Mouse (Mus musculus): ENCODE measurements around the gene Dhx57. TPM values are rescaled to one million over a fixed set of nuclear protein-coding genes. Genes with fewer than 3 reads are reported as not detected.
"Not testable (repeated sequence)": the region's sequence is repeated elsewhere in the genome, so short reads cannot be mapped to it uniquely, and the experiment has no call there.

Dhx57 gene
- polyA plus RNA-seq, 1 experiment from 2014 or later, result 1.9 TPM

GRCm38 (mm10) chr17:80291148-80291547 is 872 bp upstream of the Dhx57 start:
- TF ChIP-seq CTCF (IDR thresholded peaks at IDR 0.05; ENCODE audit: low read depth) (peak; percentile 75), EP300 (IDR thresholded peaks at IDR 0.05; ENCODE audit: low read depth) (no peak)
- DNase-seq (no peak), ATAC-seq (no peak)
- Histone ChIP-seq H3K9me3 (ENCODE audit: low read length) (no peaks in the 10 kb centered on the region), H3K9ac (replicated peaks) (no peak overlapping the region), H3K4me1 (ENCODE audit: insufficient read depth) (peaks cover 12% of the 10 kb centered on the region), H3K27ac (ENCODE audit: low read depth) (no peak overlapping the region), H3K27me3 (ENCODE audit: insufficient read depth, low read length) (no peaks in the 10 kb centered on the region), H3K4me2 (ENCODE audit: low read depth, low read length) (no peak overlapping the region), H3K36me3 (replicated peaks; ENCODE audit: insufficient read depth, low read length) (no peaks in the 10 kb centered on the region), H3K4me3 (ENCODE audit: low read depth, low read length) (no peak overlapping the region)
- WGBS (ENCODE audit: insufficient replicate concordance), result 12% methylated on average over 2 of the region's 2 CpGs

- H3K4me2 ChIP-seq (ENCODE audit: low read depth, low read length), result peak overlapping the region; percentile 82
- DNase-seq (no peak), ATAC-seq (peak; percentile 9)
- WGBS (ENCODE audit: insufficient replicate concordance), result under 1% methylated on average over 30 of the region's 30 CpGs
- H3K36me3 ChIP-seq (replicated peaks; ENCODE audit: insufficient read depth, low read length), result no peaks in the 10 kb centered on the region
- H3K4me1 ChIP-seq (ENCODE audit: insufficient read depth), result peaks cover 12% of the 10 kb centered on the region
- no peaks in the 10 kb centered on the region for H3K9me3 ChIP-seq (ENCODE audit: low read length)
- peak overlapping the region; percentile 66 for H3K27ac ChIP-seq (ENCODE audit: low read depth)
- TF ChIP-seq CTCF (IDR thresholded peaks at IDR 0.05; ENCODE audit: low read depth) (no peak), EP300 (IDR thresholded peaks at IDR 0.05; ENCODE audit: low read depth) (no peak)
- H3K9ac ChIP-seq (replicated peaks), result peak overlapping the region; percentile 70
- peak overlapping the region; percentile 71 for H3K4me3 ChIP-seq (ENCODE audit: low read depth, low read length)
- no peaks in the 10 kb centered on the region for H3K27me3 ChIP-seq (ENCODE audit: insufficient read depth, low read length)
Measured at GRCm38 (mm10) chr17:80289280-80290073, 799 bp downstream of the Dhx57 start.

GRCm38 (mm10) chr17:80288012-80288411 is 2.3 kb downstream of the Dhx57 start:
- WGBS (ENCODE audit: insufficient replicate concordance), result 63% methylated on average over 6 of the region's 6 CpGs
- H3K27ac ChIP-seq (ENCODE audit: low read depth), result no peak overlapping the region
- H3K4me2 ChIP-seq (ENCODE audit: low read depth, low read length), result no peak overlapping the region

GRCm38 (mm10) chr17:80284446-80284845 is 5.8 kb downstream of the Dhx57 start:
- Histone ChIP-seq H3K27me3 (ENCODE audit: insufficient read depth, low read length) (no peaks in the 10 kb centered on the region), H3K4me1 (ENCODE audit: insufficient read depth) (peaks cover 12% of the 10 kb centered on the region), H3K36me3 (replicated peaks; ENCODE audit: insufficient read depth, low read length) (peaks cover 9% of the 10 kb centered on the region; the same call in 1 of the 2 replicates), H3K4me3 (ENCODE audit: low read depth, low read length) (no peak overlapping the region), H3K27ac (ENCODE audit: low read depth) (no peak overlapping the region), H3K9ac (replicated peaks) (no peak overlapping the region), H3K9me3 (ENCODE audit: low read length) (no peaks in the 10 kb centered on the region), H3K4me2 (ENCODE audit: low read depth, low read length) (no peak overlapping the region)
- WGBS (ENCODE audit: insufficient replicate concordance), result 56% methylated on average over 4 of the region's 4 CpGs
- ATAC-seq, result no peak
- TF ChIP-seq CTCF (IDR thresholded peaks at IDR 0.05; ENCODE audit: low read depth) (no peak), EP300 (IDR thresholded peaks at IDR 0.05; ENCODE audit: low read depth) (no peak)
- no peak for DNase-seq

More at GRCm38 (mm10) chr17:80288012-80288411, 2.3 kb downstream of the Dhx57 start:
- ATAC-seq, result no peak
- no peaks in the 10 kb centered on the region for H3K27me3 ChIP-seq (ENCODE audit: insufficient read depth, low read length)
- peaks cover 12% of the 10 kb centered on the region for H3K4me1 ChIP-seq (ENCODE audit: insufficient read depth)
- TF ChIP-seq CTCF (IDR thresholded peaks at IDR 0.05; ENCODE audit: low read depth) (no peak), EP300 (IDR thresholded peaks at IDR 0.05; ENCODE audit: low read depth) (no peak)
- H3K36me3 ChIP-seq (replicated peaks; ENCODE audit: insufficient read depth, low read length), result no peaks in the 10 kb centered on the region
- H3K9me3 ChIP-seq (ENCODE audit: low read length), result no peaks in the 10 kb centered on the region
- H3K9ac ChIP-seq (replicated peaks), result no peak overlapping the region
- no peak for DNase-seq
- no peak overlapping the region for H3K4me3 ChIP-seq (ENCODE audit: low read depth, low read length)

- Histone ChIP-seq H3K4me3 (ENCODE audit: low read depth, low read length) (no peak overlapping the region), H3K9me3 (ENCODE audit: low read length) (no peaks in the 10 kb centered on the region), H3K4me2 (ENCODE audit: low read depth, low read length) (no peak overlapping the region), H3K27ac (ENCODE audit: low read depth) (no peak overlapping the region), H3K36me3 (replicated peaks; ENCODE audit: insufficient read depth, low read length) (peaks cover 28% of the 10 kb centered on the region), H3K9ac (replicated peaks) (no peak overlapping the region), H3K4me1 (ENCODE audit: insufficient read depth) (no peaks in the 10 kb centered on the region; the same call in none of the 2 replicates), H3K27me3 (ENCODE audit: insufficient read depth, low read length) (no peaks in the 10 kb centered on the region)
- TF ChIP-seq EP300 (IDR thresholded peaks at IDR 0.05; ENCODE audit: low read depth), result no peak
- TF ChIP-seq CTCF (IDR thresholded peaks at IDR 0.05; ENCODE audit: low read depth), result no peak
- no peak for ATAC-seq
- WGBS (ENCODE audit: insufficient replicate concordance), result 77% methylated on average over 8 of the region's 8 CpGs
- DNase-seq, result no peak
Measured at GRCm38 (mm10) chr17:80279340-80280070, 10.8 kb downstream of the Dhx57 start.

GRCm38 (mm10) chr17:80278255-80278654 is 12.0 kb downstream of the Dhx57 start:
- Histone ChIP-seq H3K27me3 (ENCODE audit: insufficient read depth, low read length) (no peaks in the 10 kb centered on the region), H3K4me1 (ENCODE audit: insufficient read depth) (no peaks in the 10 kb centered on the region; the same call in none of the 2 replicates), H3K9me3 (ENCODE audit: low read length) (no peaks in the 10 kb centered on the region), H3K9ac (replicated peaks) (no peak overlapping the region), H3K27ac (ENCODE audit: low read depth) (no peak overlapping the region), H3K36me3 (replicated peaks; ENCODE audit: insufficient read depth, low read length) (peaks cover 30% of the 10 kb centered on the region), H3K4me3 (ENCODE audit: low read depth, low read length) (no peak overlapping the region), H3K4me2 (ENCODE audit: low read depth, low read length) (no peak overlapping the region)
- 65% methylated on average over 4 of the region's 4 CpGs for WGBS (ENCODE audit: insufficient replicate concordance)
- DNase-seq (no peak), ATAC-seq (no peak)
- TF ChIP-seq EP300 (IDR thresholded peaks at IDR 0.05; ENCODE audit: low read depth), result no peak
- TF ChIP-seq CTCF (IDR thresholded peaks at IDR 0.05; ENCODE audit: low read depth), result no peak

- peaks cover 40% of the 10 kb centered on the region for H3K36me3 ChIP-seq (replicated peaks; ENCODE audit: insufficient read depth, low read length)
- 91% methylated on average over 7 of the region's 7 CpGs for WGBS (ENCODE audit: insufficient replicate concordance)
- not testable (repeated sequence) for H3K4me1 ChIP-seq (ENCODE audit: insufficient read depth)
Measured at GRCm38 (mm10) chr17:80270622-80271021, 19.7 kb downstream of the Dhx57 start.

More at GRCm38 (mm10) chr17:80270622-80271021, 19.7 kb downstream of the Dhx57 start:
- not testable (repeated sequence) for H3K9me3 ChIP-seq (ENCODE audit: low read length); ATAC-seq; H3K9ac ChIP-seq (replicated peaks); H3K27ac ChIP-seq (ENCODE audit: low read depth); H3K4me3 ChIP-seq (ENCODE audit: low read depth, low read length); H3K27me3 ChIP-seq (ENCODE audit: insufficient read depth, low read length); DNase-seq; H3K4me2 ChIP-seq (ENCODE audit: low read depth, low read length)

Measured in liver, postnatal 0 days (tissue).